Mouse (Mus musculus): ENCODE results near the gene Pdzrn3.

Gene Pdzrn3

GRCm38 (mm10) chr6:101287566-101288173, 90.0 kb downstream of the Pdzrn3 start:
- no peak for DNase-seq

DNA sequence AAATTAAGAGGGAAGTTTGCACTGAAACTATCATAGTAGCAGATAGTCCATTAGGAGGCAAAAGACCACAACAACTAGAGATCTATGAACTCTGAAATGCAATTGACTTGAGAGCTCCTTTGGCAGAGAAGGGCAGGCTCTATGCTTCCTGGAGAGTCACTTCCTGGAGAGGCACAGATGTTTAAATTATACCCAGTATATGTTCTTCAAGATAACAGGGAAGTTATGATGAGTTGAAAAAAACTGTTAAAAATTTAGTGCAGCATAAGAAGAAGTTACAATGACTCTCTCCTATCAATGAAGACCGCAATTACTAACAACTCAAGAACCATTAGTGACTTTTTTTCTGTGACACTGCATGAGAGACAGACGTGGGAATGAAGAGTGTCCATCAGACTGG, 90.6 kb downstream of the Pdzrn3 start:
- no peak for DNase-seq

- DNase-seq: no peak
Observed at GRCm38 (mm10) chr6:101284368-101284955, 93.2 kb downstream of the Pdzrn3 start.

- no peak for DNase-seq
Observed at GRCm38 (mm10) chr6:101283891-101284290, 93.8 kb downstream of the Pdzrn3 start.

GRCm38 (mm10) chr6:101281644-101282043, 96.1 kb downstream of the Pdzrn3 start:
- no peak for DNase-seq

DNA sequence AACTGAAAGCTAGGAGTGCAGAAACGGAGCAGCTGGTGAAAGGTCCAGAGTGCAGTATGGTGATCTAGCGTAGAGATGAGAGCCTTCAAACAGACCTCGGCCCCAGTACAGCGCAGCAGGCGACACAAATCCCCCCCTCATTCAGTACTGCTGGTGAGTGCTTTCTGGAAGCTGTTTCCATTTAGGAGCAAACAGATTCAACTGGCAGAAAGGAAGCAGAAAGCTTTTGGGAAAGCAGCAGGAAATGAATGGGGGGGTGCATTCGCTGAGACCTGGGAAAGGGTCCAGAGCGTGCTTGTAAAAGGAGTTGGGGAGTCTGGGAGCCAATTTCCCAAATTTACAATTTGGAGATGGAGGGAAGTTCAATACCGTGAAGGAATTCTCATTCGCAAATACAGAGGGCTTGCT, 96.9 kb downstream of the Pdzrn3 start:
- DNase-seq: no peak

GRCm38 (mm10) chr6:101278286-101278932, 99.3 kb downstream of the Pdzrn3 start:
- DNase-seq: no peak

GRCm38 (mm10) chr6:101276261-101276660, 101.4 kb downstream of the Pdzrn3 start:
- DNase-seq: no peak

DNA sequence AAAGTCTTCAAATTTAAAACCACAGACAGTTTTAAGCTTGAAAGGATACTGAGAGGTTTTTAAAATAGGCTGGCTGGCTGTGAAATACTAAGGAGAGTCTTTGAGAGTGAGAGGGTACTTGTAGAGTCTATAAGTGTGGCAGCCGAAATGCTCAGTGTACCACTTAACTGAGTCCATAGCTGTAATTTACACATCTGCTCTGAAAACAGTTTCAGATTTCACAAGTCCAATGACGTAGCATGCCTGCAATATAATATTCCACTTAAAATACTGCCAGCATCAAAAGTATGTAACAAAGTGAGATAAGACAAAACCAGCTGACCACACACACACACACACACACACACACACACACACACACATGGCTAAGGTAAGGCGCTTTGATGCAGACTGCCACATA, 101.9 kb downstream of the Pdzrn3 start:
- DNase-seq: no peak

GRCm38 (mm10) chr6:101274846-101275245, 102.9 kb downstream of the Pdzrn3 start:
- DNase-seq: no peak

DNA sequence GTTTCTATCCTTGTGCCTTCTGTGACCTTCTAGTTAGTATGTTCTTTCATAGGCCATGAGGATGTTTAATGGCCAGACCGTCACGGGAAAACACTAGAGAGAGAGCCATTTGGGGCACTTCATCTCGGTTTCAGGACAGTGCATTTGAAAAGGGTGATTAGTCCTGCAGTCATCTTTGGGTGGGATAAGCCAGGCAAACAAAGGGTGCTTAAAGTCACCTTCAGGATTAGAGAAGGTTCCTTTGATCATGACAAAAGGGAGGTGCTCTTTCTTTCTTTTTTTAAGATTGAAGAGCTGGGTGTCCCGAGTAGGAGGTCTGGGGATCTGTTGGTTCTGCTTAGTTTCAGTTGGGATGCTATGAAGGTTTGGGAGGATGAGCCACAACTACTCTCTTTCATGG, 105.4 kb downstream of the Pdzrn3 start:
- no peak for DNase-seq

GRCm38 (mm10) chr6:101271378-101272135, 106.1 kb downstream of the Pdzrn3 start:
- DNase-seq: no peak

DNA sequence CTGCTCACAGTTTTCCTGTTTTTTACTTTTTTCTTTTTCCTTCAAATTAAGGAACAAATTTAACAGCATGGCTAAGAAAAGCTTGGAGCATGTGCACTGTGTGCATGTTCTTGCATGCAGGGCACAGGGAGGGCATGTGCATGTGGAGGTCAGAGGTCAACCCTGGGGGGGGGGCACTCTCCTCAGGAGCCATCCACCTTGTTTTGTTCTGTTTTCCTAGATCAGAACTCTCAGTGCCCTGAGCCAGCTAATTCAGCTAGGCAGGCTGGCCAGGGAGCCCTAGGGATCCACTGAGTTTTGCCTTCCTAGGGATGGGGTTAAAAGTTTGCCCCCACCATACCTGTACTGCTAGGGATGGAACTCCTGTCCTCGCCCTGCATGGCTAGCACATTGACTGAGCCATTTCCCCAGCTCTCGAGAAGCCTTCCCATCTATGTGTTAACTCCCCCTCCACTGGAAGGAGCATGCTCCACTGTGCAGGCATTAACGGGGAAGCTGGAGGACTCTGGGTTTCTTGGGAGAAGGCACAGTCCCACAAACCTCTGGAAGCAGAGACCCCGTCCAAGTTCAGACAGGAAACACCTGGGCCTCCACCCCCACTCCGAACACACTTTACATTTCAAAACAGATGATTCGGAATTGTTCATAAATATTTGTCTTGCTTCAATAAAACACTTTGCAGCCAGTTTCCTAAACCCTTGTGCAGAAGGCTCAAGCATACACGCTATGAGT, 107.4 kb downstream of the Pdzrn3 start:
- no peak for DNase-seq

GRCm38 (mm10) chr6:101269335-101270094, 108.2 kb downstream of the Pdzrn3 start:
- no peak for DNase-seq

GRCm38 (mm10) chr6:101268266-101268665, 109.4 kb downstream of the Pdzrn3 start:
- DNase-seq: no peak

DNA sequence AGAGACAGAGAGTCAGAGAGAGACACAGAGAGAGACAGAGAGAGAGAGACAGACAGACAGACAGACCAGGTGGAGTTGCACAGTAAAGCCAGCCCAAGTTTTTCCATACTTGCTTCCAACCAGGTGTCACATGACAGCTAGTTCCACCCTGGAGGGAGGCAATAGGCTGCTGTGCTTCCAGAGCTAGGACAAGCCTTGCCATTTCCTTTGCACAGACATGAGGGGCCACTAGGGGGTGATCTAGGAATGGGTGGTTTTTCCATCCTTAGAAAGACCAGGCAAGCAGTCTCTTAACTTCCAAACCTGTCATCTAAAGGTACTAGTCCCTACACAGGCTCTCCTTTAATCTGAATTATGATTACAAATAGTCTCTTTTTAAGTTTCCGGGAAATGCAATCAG, 110.9 kb downstream of the Pdzrn3 start:
- DNase-seq: peak in 1 of 2 experiments; percentile 8

DNA sequence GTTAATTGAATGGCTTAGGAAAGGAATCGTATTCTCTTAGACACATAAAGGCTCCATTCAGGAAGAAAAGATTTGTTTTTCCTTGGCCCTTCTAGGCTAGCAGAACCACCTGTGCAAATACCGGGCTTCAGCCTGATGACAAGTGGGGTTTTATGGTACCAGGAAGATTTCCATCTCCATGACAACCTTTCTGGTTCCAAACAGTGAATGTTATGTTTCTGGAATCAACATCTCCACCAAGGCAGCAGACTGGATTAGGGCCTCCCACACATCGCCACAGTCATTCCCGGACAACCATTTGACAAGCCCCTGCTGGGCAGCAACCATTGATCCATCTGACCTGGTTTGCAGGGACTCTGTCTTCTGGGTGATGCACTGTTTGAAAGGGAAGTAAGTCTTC, 114.2 kb downstream of the Pdzrn3 start:
- DNase-seq: no peak

- no peak for DNase-seq
Observed at GRCm38 (mm10) chr6:101261513-101261912, 116.2 kb downstream of the Pdzrn3 start.

DNA sequence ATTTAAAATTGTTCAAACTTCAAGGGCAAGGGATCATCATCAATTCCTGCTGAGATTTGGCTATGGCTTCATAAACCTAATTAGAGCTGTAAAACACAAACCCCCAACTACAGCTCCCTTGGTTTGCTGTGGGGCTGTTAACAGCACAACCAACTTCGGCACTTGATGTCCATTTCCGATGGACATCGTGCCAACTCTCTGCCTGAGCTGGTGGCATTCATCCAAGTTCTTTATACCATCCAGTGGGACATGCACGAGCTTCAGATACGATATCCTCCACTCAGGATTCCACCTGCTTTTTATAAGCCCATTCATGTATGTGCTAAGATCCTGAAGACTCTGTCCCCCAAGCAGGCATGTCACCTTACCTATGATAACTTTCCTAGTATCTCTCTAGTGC, 118.3 kb downstream of the Pdzrn3 start:
- DNase-seq: no peak

- DNase-seq: no peak
Observed at GRCm38 (mm10) chr6:101257418-101257817, 120.3 kb downstream of the Pdzrn3 start.

GRCm38 (mm10) chr6:101254652-101255051, 123.0 kb downstream of the Pdzrn3 start:
- no peak for DNase-seq

- DNase-seq: no peak
Observed at GRCm38 (mm10) chr6:101251916-101252603, 125.6 kb downstream of the Pdzrn3 start.
